25 mouse cellular contexts compared by ENCODE assay signal in the genomic region with DNA sequence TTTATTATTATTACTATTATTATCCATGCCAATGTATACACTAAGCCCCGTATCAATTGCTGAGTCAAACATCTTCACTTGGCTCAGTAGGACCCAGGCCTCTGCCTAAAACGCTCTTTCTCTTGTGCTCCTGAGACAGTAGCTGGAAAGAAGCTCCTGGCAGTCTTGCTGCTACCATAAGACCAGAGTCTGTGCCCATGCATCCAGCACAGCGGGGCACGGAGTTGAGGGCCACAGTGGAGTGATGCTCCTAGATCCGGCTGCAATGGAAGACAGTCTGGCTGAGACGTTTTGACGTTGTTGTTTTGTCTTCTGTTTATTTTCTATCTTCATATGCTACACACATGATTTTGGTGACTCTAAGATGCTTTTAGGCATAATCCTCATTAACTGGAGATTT.
"Had no signal": no experiment of that assay in that cellular context is flagged by ENCODE, and none has a peak within 500 bp of the region (broad histone marks: within the 10 kb centered on the region; RNA-seq: fewer than 3 reads in every experiment).

No protein-coding gene starts in this region.

- H3K27me3 ChIP-seq: heart, embryonic 13.5 days; heart, embryonic 15.5 days; hindbrain, embryonic 13.5 days; hindbrain, embryonic 15.5 days; kidney, embryonic 15.5 days; limb, embryonic 13.5 days; limb, embryonic 15.5 days; liver, embryonic 12.5 days had no signal

- H3K4me3 ChIP-seq: heart, embryonic 13.5 days; heart, embryonic 15.5 days; hindbrain, embryonic 13.5 days; hindbrain, embryonic 15.5 days; kidney, embryonic 15.5 days; limb, embryonic 13.5 days; limb, embryonic 15.5 days; liver, embryonic 12.5 days had no signal

- H3K4me1 ChIP-seq: heart, embryonic 15.5 days; liver, embryonic 12.5 days had no signal

- H3K27ac ChIP-seq: heart, embryonic 13.5 days; heart, embryonic 15.5 days; hindbrain, embryonic 13.5 days; hindbrain, embryonic 15.5 days; hindbrain, postnatal 0 days; kidney, embryonic 15.5 days; kidney, postnatal 0 days; limb, embryonic 13.5 days; limb, embryonic 15.5 days; liver, embryonic 12.5 days; liver, embryonic 14.5 days had no signal

- DNase-seq: gastrocnemius, postnatal 14 days; gastrocnemius, postnatal 36 days; heart, adult 18-20 months; heart, postnatal 14 days; heart, postnatal 36 days; kidney, adult 11 months; kidney, adult 2 months; kidney, adult 9 months; kidney, postnatal 14 days; kidney, postnatal 36 days; layer of hippocampus, adult 9-11 months; layer of hippocampus, postnatal 36 days; left cerebral cortex, postnatal 4 days; lung, adult 18-20 months had no signal
